Mouse (Mus musculus): Measurements from ENCODE around the gene Plb1. TPM values are rescaled to one million over a fixed set of nuclear protein-coding genes. Genes with fewer than 3 reads are reported as not detected.

Plb1 gene
- polyA plus RNA-seq, 1 experiment from 2014 or later, result 0.14 TPM

- 33% methylated on average over 2 of the region's 2 CpGs for WGBS
- Histone ChIP-seq H3K9ac (replicated peaks) (no peak overlapping the region), H3K4me3 (replicated peaks) (no peak overlapping the region), H3K4me2 (no peak overlapping the region), H3K9me3 (no peaks in the 10 kb centered on the region), H3K27me3 (no peaks in the 10 kb centered on the region), H3K4me1 (replicated peaks) (peaks cover 38% of the 10 kb centered on the region), H3K27ac (peak overlapping the region; percentile 92), H3K36me3 (no peaks in the 10 kb centered on the region)
- peak; percentile 16; the same call in 1 of the 2 replicates for ATAC-seq (ENCODE audit: insufficient number of reproducible peaks, insufficient read depth, low FRiP score, low TSS enrichment, low read depth)
Measured at GRCm38 (mm10) chr5:32413083-32413482, 180.6 kb downstream of the Plb1 start.

- no peak for ATAC-seq (ENCODE audit: insufficient number of reproducible peaks, insufficient read depth, low FRiP score, low TSS enrichment, low read depth)
- peaks cover 38% of the 10 kb centered on the region for H3K4me1 ChIP-seq (replicated peaks)
- 53% methylated on average over 2 of the region's 2 CpGs for WGBS
- peak overlapping the region; percentile 92 for H3K27ac ChIP-seq
- H3K4me3 ChIP-seq (replicated peaks), result no peak overlapping the region
- H3K27me3 ChIP-seq, result no peaks in the 10 kb centered on the region
- no peak overlapping the region for H3K4me2 ChIP-seq
- H3K36me3 ChIP-seq, result no peaks in the 10 kb centered on the region
- H3K9ac ChIP-seq (replicated peaks), result no peak overlapping the region
- H3K9me3 ChIP-seq, result no peaks in the 10 kb centered on the region
Measured at GRCm38 (mm10) chr5:32413569-32413968, 181.1 kb downstream of the Plb1 start.

GRCm38 (mm10) chr5:32414461-32414985 lies 182.0 kb downstream of the Plb1 start:
- H3K27me3 ChIP-seq, result no peaks in the 10 kb centered on the region
- H3K27ac ChIP-seq, result peak overlapping the region; percentile 17; the same call in 1 of the 2 replicates
- peaks cover 38% of the 10 kb centered on the region for H3K4me1 ChIP-seq (replicated peaks)
- H3K36me3 ChIP-seq, result no peaks in the 10 kb centered on the region
- H3K9me3 ChIP-seq, result no peaks in the 10 kb centered on the region
- no peak for ATAC-seq (ENCODE audit: insufficient number of reproducible peaks, insufficient read depth, low FRiP score, low TSS enrichment, low read depth)
- 53% methylated on average over 5 of the region's 5 CpGs for WGBS
- H3K4me2 ChIP-seq, result no peak overlapping the region
- no peak overlapping the region for H3K9ac ChIP-seq (replicated peaks)
- H3K4me3 ChIP-seq (replicated peaks), result no peak overlapping the region

GRCm38 (mm10) chr5:32415554-32415953 lies 183.0 kb downstream of the Plb1 start:
- WGBS, result 86% methylated on average over 6 of the region's 6 CpGs
- H3K4me3 ChIP-seq (replicated peaks), result no peak overlapping the region
- no peaks in the 10 kb centered on the region for H3K27me3 ChIP-seq
- no peak overlapping the region for H3K9ac ChIP-seq (replicated peaks)
- peaks cover 38% of the 10 kb centered on the region for H3K4me1 ChIP-seq (replicated peaks)
- no peak overlapping the region for H3K27ac ChIP-seq
- no peaks in the 10 kb centered on the region for H3K9me3 ChIP-seq
- ATAC-seq (ENCODE audit: insufficient number of reproducible peaks, insufficient read depth, low FRiP score, low TSS enrichment, low read depth), result no peak
- no peaks in the 10 kb centered on the region for H3K36me3 ChIP-seq
- no peak overlapping the region for H3K4me2 ChIP-seq

Other genes with a start within 250 kb of the Plb1 start
- gene Fosl2, start 96.9 kb upstream of the Plb1 start, polyA plus RNA-seq (2016; fragmentation: Nextera tagmentation; extraction: Ambion mirVana), result 1.2 and 1.4 TPM in 2 replicates
- 222 and 236 TPM in 2 replicates for gene Ppp1cb, start 226.1 kb downstream of the Plb1 start, polyA plus RNA-seq (2016; fragmentation: Nextera tagmentation; extraction: Ambion mirVana)